Mouse (Mus musculus): ENCODE measurements at regions not wholly inside any gene's neighbourhood (a gene's known extent, or its start where the extent isn't known, plus 50 kb on each side); places are given as distances from the start of the nearest gene placed in this dataset.

DNA sequence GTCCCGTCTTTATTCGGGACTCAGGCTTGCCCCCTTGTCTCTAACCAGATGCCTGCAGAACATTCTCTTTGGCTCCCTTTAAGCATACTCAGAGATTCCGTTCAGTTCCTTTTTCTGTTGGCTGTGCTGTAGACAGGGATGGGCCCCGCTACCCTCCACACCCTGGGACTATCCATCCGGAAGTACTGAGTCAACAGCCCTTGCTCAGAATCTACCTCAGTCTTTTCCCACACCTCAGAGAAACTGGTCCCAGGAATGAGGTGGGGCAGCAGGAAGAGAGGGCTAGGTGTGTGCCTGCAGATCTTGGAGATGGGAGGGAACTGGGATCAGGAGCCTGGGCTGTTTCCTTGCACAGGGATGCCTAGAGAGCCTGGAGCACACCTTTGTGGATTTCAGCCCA lies 186.1 kb upstream of the Rreb1 start:
- WGBS = 82% methylated on average over 5 of the region's 5 CpGs
- H3K9me3 ChIP-seq (ENCODE audit: control insufficient read depth, low read length) = no peaks in the 10 kb centered on the region
- no peak overlapping the region for H3K4me3 ChIP-seq (replicated peaks; ENCODE audit: low read length)
- H3K27me3 ChIP-seq (ENCODE audit: control insufficient read depth, insufficient read depth, low read length) = no peaks in the 10 kb centered on the region
- H3K36me3 ChIP-seq (replicated peaks; ENCODE audit: control insufficient read depth, insufficient read depth) = no peaks in the 10 kb centered on the region
- no peak for ATAC-seq (ENCODE audit: low FRiP score)
- H3K4me2 ChIP-seq (replicated peaks) = no peak overlapping the region
- no peak overlapping the region for H3K9ac ChIP-seq
- H3K4me1 ChIP-seq (replicated peaks; ENCODE audit: control insufficient read depth, insufficient read depth, low read length) = no peaks in the 10 kb centered on the region
- DNase-seq (ENCODE audit: low spot score) = no peak
- H3K27ac ChIP-seq = no peak overlapping the region

DNA sequence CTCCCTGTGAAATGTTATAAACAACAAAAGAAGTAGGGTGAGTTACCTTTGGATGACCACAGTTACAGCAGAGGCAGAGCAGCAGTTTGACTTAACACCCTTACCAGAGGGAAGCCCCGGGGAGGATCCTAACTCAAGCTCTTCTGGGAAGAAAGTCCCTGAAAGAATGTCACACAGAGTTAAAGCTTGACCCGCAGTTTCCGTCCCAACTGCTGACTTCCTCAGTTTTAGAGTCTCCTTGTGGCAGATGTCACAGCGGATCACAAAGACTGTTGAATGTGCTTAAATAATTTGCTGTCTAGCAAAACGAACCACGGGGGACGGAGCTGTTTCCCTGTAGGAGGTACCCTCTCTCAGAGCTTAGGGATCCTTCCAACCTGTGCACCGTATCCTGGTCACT lies 183.0 kb upstream of the Rreb1 start:
- no peak overlapping the region for H3K9ac ChIP-seq
- 51% methylated on average over 8 of the region's 8 CpGs for WGBS
- H3K27me3 ChIP-seq (ENCODE audit: control insufficient read depth, insufficient read depth, low read length) = no peaks in the 10 kb centered on the region
- no peak overlapping the region for H3K4me3 ChIP-seq (replicated peaks; ENCODE audit: low read length)
- H3K4me1 ChIP-seq (replicated peaks; ENCODE audit: control insufficient read depth, insufficient read depth, low read length) = no peaks in the 10 kb centered on the region
- no peak overlapping the region for H3K27ac ChIP-seq
- ATAC-seq (ENCODE audit: low FRiP score) (no peak), DNase-seq (ENCODE audit: low spot score) (no peak)
- H3K9me3 ChIP-seq (ENCODE audit: control insufficient read depth, low read length) = no peaks in the 10 kb centered on the region
- H3K36me3 ChIP-seq (replicated peaks; ENCODE audit: control insufficient read depth, insufficient read depth) = no peaks in the 10 kb centered on the region
- no peak overlapping the region for H3K4me2 ChIP-seq (replicated peaks)

- Histone ChIP-seq H3K4me3 (replicated peaks; ENCODE audit: low read length) (no peak overlapping the region), H3K27me3 (ENCODE audit: control insufficient read depth, insufficient read depth, low read length) (no peaks in the 10 kb centered on the region), H3K9me3 (ENCODE audit: control insufficient read depth, low read length) (no peaks in the 10 kb centered on the region), H3K27ac (no peak overlapping the region), H3K9ac (no peak overlapping the region), H3K4me1 (replicated peaks; ENCODE audit: control insufficient read depth, insufficient read depth, low read length) (no peaks in the 10 kb centered on the region), H3K4me2 (replicated peaks) (no peak overlapping the region), H3K36me3 (replicated peaks; ENCODE audit: control insufficient read depth, insufficient read depth) (no peaks in the 10 kb centered on the region)
- 83% methylated on average over 8 of the region's 8 CpGs for WGBS
- ATAC-seq (ENCODE audit: low FRiP score) = no peak
- DNase-seq (ENCODE audit: low spot score) = no peak
These were observed 180.6 kb upstream of the Rreb1 start for GRCm38 (mm10) chr13:37597575-37597974.

- 87% methylated on average over 10 of the region's 10 CpGs for WGBS
These were observed 179.9 kb upstream of the Rreb1 start for GRCm38 (mm10) chr13:37598165-37598775.

DNA sequence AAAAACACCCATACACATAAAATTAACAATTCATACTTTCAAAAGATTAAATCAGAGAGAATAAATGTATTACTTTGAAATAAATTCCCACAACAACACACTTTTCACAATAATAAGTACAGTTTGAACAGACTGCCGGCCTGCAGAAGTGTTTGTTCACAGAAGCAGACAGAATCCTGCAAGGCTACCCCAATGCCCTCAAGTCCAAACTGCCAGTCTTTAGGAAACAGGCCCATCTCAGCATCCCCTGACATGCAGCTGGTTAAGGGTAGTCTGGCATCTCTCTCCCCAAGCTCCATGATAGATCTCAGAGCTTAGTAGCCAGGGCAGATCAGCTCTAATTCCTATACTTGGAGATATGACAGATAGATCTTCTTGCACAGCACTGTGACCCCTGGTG lies 178.5 kb upstream of the Rreb1 start:
- 100% methylated on average over 1 of the region's 1 CpGs for WGBS
- no peaks in the 10 kb centered on the region for H3K27me3 ChIP-seq (ENCODE audit: control insufficient read depth, insufficient read depth, low read length)
- DNase-seq (ENCODE audit: low spot score) (no peak), ATAC-seq (ENCODE audit: low FRiP score) (no peak)
- H3K9me3 ChIP-seq (ENCODE audit: control insufficient read depth, low read length) = no peaks in the 10 kb centered on the region
- no peak overlapping the region for H3K27ac ChIP-seq
- no peak overlapping the region for H3K4me2 ChIP-seq (replicated peaks)
- no peak overlapping the region for H3K4me3 ChIP-seq (replicated peaks; ENCODE audit: low read length)
- no peak overlapping the region for H3K9ac ChIP-seq
- no peaks in the 10 kb centered on the region for H3K4me1 ChIP-seq (replicated peaks; ENCODE audit: control insufficient read depth, insufficient read depth, low read length)
- H3K36me3 ChIP-seq (replicated peaks; ENCODE audit: control insufficient read depth, insufficient read depth) = no peaks in the 10 kb centered on the region

More at GRCm38 (mm10) chr13:37598165-37598775, 179.9 kb upstream of the Rreb1 start:
- DNase-seq (ENCODE audit: low spot score) (no peak), ATAC-seq (ENCODE audit: low FRiP score) (no peak)
- no peaks in the 10 kb centered on the region for H3K9me3 ChIP-seq (ENCODE audit: control insufficient read depth, low read length)
- no peak overlapping the region for H3K9ac ChIP-seq
- H3K27ac ChIP-seq = no peak overlapping the region
- H3K36me3 ChIP-seq (replicated peaks; ENCODE audit: control insufficient read depth, insufficient read depth) = no peaks in the 10 kb centered on the region
- H3K4me1 ChIP-seq (replicated peaks; ENCODE audit: control insufficient read depth, insufficient read depth, low read length) = no peaks in the 10 kb centered on the region
- H3K4me2 ChIP-seq (replicated peaks) = no peak overlapping the region
- H3K4me3 ChIP-seq (replicated peaks; ENCODE audit: low read length) = no peak overlapping the region
- no peaks in the 10 kb centered on the region for H3K27me3 ChIP-seq (ENCODE audit: control insufficient read depth, insufficient read depth, low read length)

DNA sequence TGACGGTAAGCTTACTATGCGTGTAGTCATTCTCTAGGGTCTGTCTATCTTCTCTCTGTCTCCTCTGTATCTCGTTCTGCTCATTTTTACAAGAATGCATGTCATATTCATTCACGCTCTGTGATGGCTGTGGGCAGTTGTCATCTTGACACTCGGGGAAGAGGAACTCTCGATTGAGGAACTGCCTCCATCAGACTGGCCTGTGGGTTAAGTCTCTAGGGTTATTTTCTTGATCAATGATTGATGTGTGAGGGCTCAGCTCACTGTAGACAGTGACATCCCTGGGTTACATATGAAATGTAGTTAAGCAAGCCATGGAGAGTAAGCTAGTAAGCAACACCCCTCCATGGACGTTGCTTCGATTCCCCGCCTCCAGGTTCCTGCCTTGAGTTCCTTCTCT lies 178.0 kb upstream of the Rreb1 start:
- no peak overlapping the region for H3K4me3 ChIP-seq (replicated peaks; ENCODE audit: low read length)
- no peaks in the 10 kb centered on the region for H3K4me1 ChIP-seq (replicated peaks; ENCODE audit: control insufficient read depth, insufficient read depth, low read length)
- no peak overlapping the region for H3K4me2 ChIP-seq (replicated peaks)
- H3K36me3 ChIP-seq (replicated peaks; ENCODE audit: control insufficient read depth, insufficient read depth) = no peaks in the 10 kb centered on the region
- DNase-seq (ENCODE audit: low spot score) (no peak), ATAC-seq (ENCODE audit: low FRiP score) (no peak)
- H3K27me3 ChIP-seq (ENCODE audit: control insufficient read depth, insufficient read depth, low read length) = no peaks in the 10 kb centered on the region
- H3K9ac ChIP-seq = no peak overlapping the region
- 91% methylated on average over 9 of the region's 9 CpGs for WGBS
- H3K9me3 ChIP-seq (ENCODE audit: control insufficient read depth, low read length) = no peaks in the 10 kb centered on the region
- H3K27ac ChIP-seq = no peak overlapping the region

DNA sequence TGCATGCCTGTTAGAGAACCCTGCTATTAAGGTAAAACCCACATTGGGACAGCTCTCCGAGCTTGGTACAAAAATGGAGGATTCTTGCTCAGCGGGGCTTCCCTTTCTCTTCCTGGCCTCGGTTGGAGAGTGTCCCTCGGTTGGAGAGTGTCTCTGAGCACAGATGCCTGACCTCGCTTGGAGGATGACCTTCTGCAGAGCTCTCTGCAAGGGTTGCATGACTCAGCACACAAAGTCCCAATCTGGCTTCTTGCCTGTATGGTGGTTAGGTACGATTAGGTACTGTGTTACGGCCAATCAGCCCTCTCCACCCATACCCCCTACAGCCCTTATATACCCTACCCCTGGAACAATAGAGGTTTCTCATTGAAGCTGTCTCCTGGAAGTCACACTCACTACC lies 177.1 kb upstream of the Rreb1 start:
- Histone ChIP-seq H3K9ac (no peak overlapping the region), H3K4me3 (replicated peaks; ENCODE audit: low read length) (no peak overlapping the region), H3K4me1 (replicated peaks; ENCODE audit: control insufficient read depth, insufficient read depth, low read length) (no peaks in the 10 kb centered on the region), H3K27me3 (ENCODE audit: control insufficient read depth, insufficient read depth, low read length) (no peaks in the 10 kb centered on the region), H3K9me3 (ENCODE audit: control insufficient read depth, low read length) (no peaks in the 10 kb centered on the region), H3K36me3 (replicated peaks; ENCODE audit: control insufficient read depth, insufficient read depth) (no peaks in the 10 kb centered on the region), H3K4me2 (replicated peaks) (no peak overlapping the region), H3K27ac (no peak overlapping the region)
- 71% methylated on average over 7 of the region's 7 CpGs for WGBS
- DNase-seq (ENCODE audit: low spot score) (no peak), ATAC-seq (ENCODE audit: low FRiP score) (no peak)

DNA sequence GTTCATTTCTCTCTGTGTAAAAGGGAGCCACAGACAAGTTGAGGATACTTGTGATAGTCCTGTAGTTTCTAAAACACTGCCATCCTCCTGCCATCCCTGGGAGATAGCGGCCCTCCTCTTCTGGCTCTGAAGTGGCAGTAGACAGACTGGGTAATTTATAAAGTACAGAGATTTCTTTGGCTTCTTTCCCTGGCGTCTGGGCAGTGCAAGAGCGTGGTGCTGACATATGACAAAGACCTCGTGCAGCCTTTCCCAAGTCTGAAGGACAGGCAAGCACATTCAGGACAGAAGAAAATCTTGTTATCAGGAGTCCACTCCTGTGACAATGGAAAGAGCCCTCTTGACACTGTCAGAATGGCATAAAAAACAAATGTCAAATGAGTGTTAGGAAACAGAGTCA lies 175.9 kb upstream of the Rreb1 start:
- WGBS = 67% methylated on average over 4 of the region's 4 CpGs
- Histone ChIP-seq H3K4me3 (replicated peaks; ENCODE audit: low read length) (no peak overlapping the region), H3K9ac (no peak overlapping the region), H3K9me3 (ENCODE audit: control insufficient read depth, low read length) (no peaks in the 10 kb centered on the region), H3K4me2 (replicated peaks) (no peak overlapping the region), H3K27me3 (ENCODE audit: control insufficient read depth, insufficient read depth, low read length) (no peaks in the 10 kb centered on the region), H3K4me1 (replicated peaks; ENCODE audit: control insufficient read depth, insufficient read depth, low read length) (no peaks in the 10 kb centered on the region), H3K36me3 (replicated peaks; ENCODE audit: control insufficient read depth, insufficient read depth) (no peaks in the 10 kb centered on the region), H3K27ac (no peak overlapping the region)
- DNase-seq (ENCODE audit: low spot score) = no peak
- no peak for ATAC-seq (ENCODE audit: low FRiP score)

- no peak overlapping the region for H3K9ac ChIP-seq
- DNase-seq (ENCODE audit: low spot score) (no peak), ATAC-seq (ENCODE audit: low FRiP score) (no peak)
- H3K9me3 ChIP-seq (ENCODE audit: control insufficient read depth, low read length) = no peaks in the 10 kb centered on the region
- no peak overlapping the region for H3K4me2 ChIP-seq (replicated peaks)
- H3K27me3 ChIP-seq (ENCODE audit: control insufficient read depth, insufficient read depth, low read length) = no peaks in the 10 kb centered on the region
- H3K4me3 ChIP-seq (replicated peaks; ENCODE audit: low read length) = no peak overlapping the region
- H3K36me3 ChIP-seq (replicated peaks; ENCODE audit: control insufficient read depth, insufficient read depth) = no peaks in the 10 kb centered on the region
- WGBS = 74% methylated on average over 8 of the region's 8 CpGs
- no peaks in the 10 kb centered on the region for H3K4me1 ChIP-seq (replicated peaks; ENCODE audit: control insufficient read depth, insufficient read depth, low read length)
- no peak overlapping the region for H3K27ac ChIP-seq
These were observed 174.8 kb upstream of the Rreb1 start for GRCm38 (mm10) chr13:37603226-37603994.

Data from hindbrain, embryonic 14.5 days (tissue).